Mouse (Mus musculus) myocyte (in vitro differentiated cells): ENCODE measurements around the gene Pax1.

Experiments
- MYOD1 ChIP-seq, 3 experiments: IDR thresholded peaks; one replicate each; pipeline ENCODE4 v1.6.1; 2011; ENCODE audit warnings: control low read depth in 2 of 3, low read depth in 2 of 3, mild to moderate bottlenecking in 2 of 3, moderate library complexity in 1 of 3; ENCODE audit not compliant: insufficient read length in 2 of 3, control insufficient read depth in 1 of 3
- POLR2A ChIP-seq: IDR thresholded peaks from one replicate; pipeline ENCODE4 v1.6.1; 2011; ENCODE audit warnings: low read depth, mild to moderate bottlenecking, control low read depth, moderate library complexity; ENCODE audit not compliant: insufficient read length
- TCF12 ChIP-seq: IDR thresholded peaks from one replicate; pipeline ENCODE4 v1.6.1; 2011; ENCODE audit warnings: mild to moderate bottlenecking, control low read depth; ENCODE audit not compliant: poor library complexity, insufficient read depth, severe bottlenecking

- no peak for TF ChIP-seq POLR2A
- no peak for TF ChIP-seq MYOD1 (IDR thresholded peaks at IDR 0.05; ENCODE audit: control insufficient read depth in 1 of 3, insufficient read length in 2 of 3, low read depth in 2 of 3)
- TF ChIP-seq TCF12, result no peak
These were observed 19.5 kb upstream of the Pax1 start for GRCm38 (mm10) chr2:147342198-147342597.
